Mouse (Mus musculus) macrophage (primary cell): ENCODE data around the gene Lmntd2. TPM values are rescaled to one million over a fixed set of nuclear protein-coding genes. Genes with fewer than 3 reads are reported as not detected.

Experiments
- H3K27ac ChIP-seq: fragments of 350-480 bp; formaldehyde crosslinking; 2 replicates; pipeline ENCODE4 v1.9.0; 2021
- H3K36me3 ChIP-seq: fragments of 350-480 bp; formaldehyde crosslinking; 2 replicates; pipeline ENCODE4 v1.9.0; 2021; ENCODE audit errors: inconsistent target
- H3K4me3 ChIP-seq: fragments of 350-480 bp; formaldehyde crosslinking; 2 replicates; pipeline ENCODE4 v1.9.0; 2021; ENCODE audit errors: inconsistent target
- H3K79me2 ChIP-seq: fragments of 350-480 bp; formaldehyde crosslinking; 2 replicates; pipeline ENCODE4 v1.9.0; 2021; ENCODE audit errors: inconsistent target
- WGBS: methylation state at CpG from one replicate; pipeline ENCODE4 v1.1.7; 2026; ENCODE audit warnings: inconsistent platforms; ENCODE audit not compliant: missing documents; 5-methylcytosine and 5-hydroxymethylcytosine counted together
- polyA plus RNA-seq: library from polyadenylated mRNA; stranded (reverse); fragments of 250-400 nt; gene quantifications from 3 replicates; pipeline ENCODE4 v1.2.4, GENCODE M21; 2018; ENCODE audit warnings: inconsistent platforms

Lmntd2 gene
- polyA plus RNA-seq, 1 experiment from 2014 or later, result not detected

DNA sequence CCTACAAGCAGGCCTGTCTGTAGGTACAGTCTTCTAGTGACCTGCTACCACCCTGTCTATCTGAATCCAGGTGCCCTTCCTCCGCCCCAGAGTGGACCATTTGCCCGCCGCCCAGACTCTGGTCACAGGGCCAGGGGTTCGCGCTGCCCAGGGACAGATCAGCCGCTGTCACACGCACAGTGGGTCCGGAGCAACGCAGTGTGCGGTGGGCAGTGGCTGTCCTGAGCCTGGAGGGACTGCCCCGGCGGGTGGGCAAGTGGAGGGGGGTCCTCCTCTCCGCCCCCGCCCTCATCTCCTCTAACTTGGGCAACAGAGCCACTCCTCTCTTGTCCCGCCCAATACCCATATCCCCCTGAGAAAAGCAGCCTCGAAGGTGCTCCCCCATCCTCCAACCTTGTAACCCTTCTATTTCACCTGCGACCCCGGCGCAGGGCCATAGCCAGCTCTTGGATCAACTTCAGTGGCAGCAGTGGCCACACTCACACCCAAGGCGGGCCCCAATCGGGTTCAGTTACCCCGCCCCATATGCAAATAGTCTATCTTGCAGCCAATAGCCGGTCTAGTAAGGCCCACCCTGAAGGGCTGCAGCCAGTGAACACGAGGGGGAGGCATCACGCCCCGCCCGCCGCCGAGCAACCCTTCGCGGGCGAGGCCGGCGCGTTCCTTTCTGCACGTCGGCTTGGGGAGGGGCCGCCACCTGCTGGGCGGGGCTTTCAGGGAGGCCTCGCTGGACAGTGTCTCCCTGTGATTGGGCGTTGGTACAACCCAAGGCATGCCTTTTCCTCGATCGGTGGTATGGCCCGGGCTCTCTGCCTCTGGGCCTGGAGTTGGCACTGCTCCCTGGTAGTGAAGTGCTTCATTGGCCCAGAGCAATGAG, 7.6 kb upstream of the Lmntd2 start:
- H3K4me3 ChIP-seq, result peak overlapping the region; percentile 46
- WGBS, result 30% methylated on average over 36 of the region's 44 CpGs
- no peaks in the 10 kb centered on the region for H3K36me3 ChIP-seq
- H3K79me2 ChIP-seq, result no peaks in the 10 kb centered on the region
- H3K27ac ChIP-seq, result peak overlapping the region; percentile 42

GRCm38 (mm10) chr7:141220377-141220776, 6.5 kb upstream of the Lmntd2 start:
- 100% methylated on average over 1 of the region's 1 CpGs for WGBS
- peak overlapping the region; percentile 42; the same call in 1 of the 2 replicates for H3K27ac ChIP-seq
- H3K79me2 ChIP-seq, result no peaks in the 10 kb centered on the region
- peak overlapping the region; percentile 46 for H3K4me3 ChIP-seq
- H3K36me3 ChIP-seq, result no peaks in the 10 kb centered on the region

- 80% methylated on average over 1 of the region's 1 CpGs for WGBS
- no peaks in the 10 kb centered on the region for H3K36me3 ChIP-seq
- peak overlapping the region; percentile 31 for H3K27ac ChIP-seq
- no peak overlapping the region for H3K4me3 ChIP-seq
- H3K79me2 ChIP-seq, result no peaks in the 10 kb centered on the region
Observed at GRCm38 (mm10) chr7:141219558-141220099, 5.7 kb upstream of the Lmntd2 start.

DNA sequence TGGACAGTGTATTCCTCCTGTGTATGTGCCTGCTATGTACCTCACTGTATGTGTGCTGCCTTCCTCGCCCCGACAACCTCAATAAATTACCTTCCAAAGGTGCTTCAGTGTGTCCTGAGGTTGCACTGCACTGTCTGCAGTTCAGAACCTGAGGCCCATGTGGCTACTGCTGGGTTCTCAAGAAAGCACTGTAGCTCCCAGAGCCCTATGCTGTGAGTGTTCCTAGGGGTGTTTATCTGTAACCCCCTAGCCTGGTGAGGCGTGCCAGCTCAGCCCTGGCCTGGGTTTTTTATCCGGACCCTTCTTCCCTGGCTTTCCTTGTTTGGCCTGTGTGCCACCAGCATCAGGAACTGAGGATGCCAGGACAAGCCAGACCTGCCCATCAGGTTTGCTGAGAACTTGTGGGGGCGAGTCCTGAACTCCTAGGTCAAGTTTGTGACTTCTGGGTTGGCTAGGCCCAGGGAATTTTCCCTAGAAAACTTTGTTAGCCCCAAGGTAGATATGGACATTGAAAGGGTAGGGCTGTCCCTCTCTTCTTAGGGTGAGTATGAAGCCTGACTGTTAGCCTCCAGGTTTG, 4.8 kb upstream of the Lmntd2 start:
- no peaks in the 10 kb centered on the region for H3K79me2 ChIP-seq
- no peak overlapping the region for H3K27ac ChIP-seq
- H3K4me3 ChIP-seq, result no peak overlapping the region
- WGBS, result 98% methylated on average over 5 of the region's 5 CpGs
- no peaks in the 10 kb centered on the region for H3K36me3 ChIP-seq

- H3K27ac ChIP-seq, result no peak overlapping the region
- H3K4me3 ChIP-seq, result no peak overlapping the region
- 97% methylated on average over 3 of the region's 3 CpGs for WGBS
Observed at GRCm38 (mm10) chr7:141218141-141218540, 4.3 kb upstream of the Lmntd2 start.

GRCm38 (mm10) chr7:141217343-141218013, 3.6 kb upstream of the Lmntd2 start:
- 99% methylated on average over 16 of the region's 17 CpGs for WGBS
- Histone ChIP-seq H3K36me3 (no peaks in the 10 kb centered on the region), H3K79me2 (no peaks in the 10 kb centered on the region), H3K27ac (no peak overlapping the region), H3K4me3 (no peak overlapping the region)

More at GRCm38 (mm10) chr7:141218141-141218540, 4.3 kb upstream of the Lmntd2 start:
- H3K79me2 ChIP-seq, result no peaks in the 10 kb centered on the region
- H3K36me3 ChIP-seq, result no peaks in the 10 kb centered on the region

- H3K36me3 ChIP-seq, result no peaks in the 10 kb centered on the region
- no peak overlapping the region for H3K4me3 ChIP-seq
- H3K79me2 ChIP-seq, result no peaks in the 10 kb centered on the region
- WGBS, result 92% methylated on average over 11 of the region's 11 CpGs
- no peak overlapping the region for H3K27ac ChIP-seq
Observed at GRCm38 (mm10) chr7:141216894-141217293, 3.0 kb upstream of the Lmntd2 start.

GRCm38 (mm10) chr7:141215880-141216733, 2.2 kb upstream of the Lmntd2 start:
- Histone ChIP-seq H3K36me3 (no peaks in the 10 kb centered on the region), H3K79me2 (no peaks in the 10 kb centered on the region), H3K27ac (no peak overlapping the region), H3K4me3 (peak overlapping the region; percentile 59)
- WGBS, result 2% methylated on average over 30 of the region's 42 CpGs

DNA sequence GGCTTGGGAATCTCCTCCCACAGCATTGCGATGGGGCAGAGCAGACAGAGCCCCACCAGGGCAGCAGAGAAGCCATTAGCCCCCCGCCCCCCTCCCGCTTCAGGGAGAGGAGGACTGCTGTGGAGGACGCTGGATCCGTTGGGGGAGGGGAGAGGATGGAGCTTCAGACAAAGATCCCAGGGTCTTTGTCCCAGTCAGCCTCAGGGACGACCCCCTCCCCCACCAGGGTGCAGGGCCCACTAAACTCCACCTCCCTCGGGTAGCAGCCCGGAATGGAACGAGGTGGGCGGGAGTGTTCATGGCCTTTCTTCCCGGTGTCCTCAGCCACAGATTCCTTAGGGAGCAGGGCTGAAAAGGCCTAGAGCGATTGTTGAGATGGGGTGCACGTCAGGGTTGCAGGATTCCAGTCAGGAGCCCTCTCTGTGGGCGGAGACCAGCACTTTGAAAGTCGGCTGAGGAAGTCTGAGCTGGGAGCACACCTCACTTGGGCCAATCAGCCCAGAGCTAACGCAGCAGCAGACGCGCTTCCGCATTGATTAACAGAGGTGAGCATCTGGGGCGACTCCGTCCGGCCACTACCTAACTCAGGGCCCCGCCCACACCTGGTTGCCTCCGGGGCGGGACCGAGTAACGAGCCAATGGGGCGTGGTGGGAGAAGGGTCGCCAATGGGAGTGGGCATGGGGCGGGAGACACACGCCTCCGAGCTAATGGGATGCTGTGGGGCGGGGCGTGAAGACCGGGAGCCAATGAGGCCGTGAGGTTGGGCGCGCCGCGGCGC, 1.4 kb upstream of the Lmntd2 start, which contains the start of gene Rassf7:
Rassf7 (plus strand) TSS at position 760 of the 779 bp plus-strand sequence.
- H3K79me2 ChIP-seq, result no peaks in the 10 kb centered on the region
- peak within 1 kb of the TSS; percentile 59 for H3K4me3 ChIP-seq
- H3K36me3 ChIP-seq, result no peaks in the 10 kb centered on the region
- H3K27ac ChIP-seq, result no peak within 1 kb of the TSS
- WGBS, result 11% methylated on average over 32 of the region's 41 CpGs

- H3K27ac ChIP-seq, result no peak overlapping the region
Observed at GRCm38 (mm10) chr7:141214310-141214709, 430 bp upstream of the Lmntd2 start.

DNA sequence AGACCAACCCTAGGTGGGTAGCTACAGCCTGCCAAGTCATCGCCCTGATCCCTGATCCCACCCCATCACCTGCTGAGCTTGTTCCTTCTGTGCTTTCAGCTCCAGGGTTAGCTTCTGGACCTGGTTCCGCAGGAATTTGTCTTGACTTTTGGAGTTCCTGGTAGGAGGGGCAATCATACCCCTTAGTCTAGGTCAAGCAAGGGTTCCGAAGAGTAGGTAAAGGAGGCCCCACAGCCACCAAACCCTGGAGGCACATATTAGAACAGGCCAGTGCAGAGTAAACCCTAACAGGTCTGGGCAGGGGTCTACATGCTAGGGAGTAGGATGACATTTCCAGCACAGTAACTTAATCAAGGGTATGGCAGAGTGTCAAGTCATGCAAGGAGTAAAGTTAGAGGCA, 747 bp downstream of the Lmntd2 start:
- no peaks in the 10 kb centered on the region for H3K79me2 ChIP-seq
- no peak overlapping the region for H3K27ac ChIP-seq
- 92% methylated on average over 3 of the region's 3 CpGs for WGBS
- H3K4me3 ChIP-seq, result no peak overlapping the region
- no peaks in the 10 kb centered on the region for H3K36me3 ChIP-seq

More at GRCm38 (mm10) chr7:141214310-141214709, 430 bp upstream of the Lmntd2 start:
- Histone ChIP-seq H3K79me2 (no peaks in the 10 kb centered on the region), H3K4me3 (no peak overlapping the region), H3K36me3 (no peaks in the 10 kb centered on the region)
- WGBS, result 93% methylated on average over 3 of the region's 3 CpGs

GRCm38 (mm10) chr7:141210606-141211131, 3.2 kb downstream of the Lmntd2 start:
- Histone ChIP-seq H3K27ac (no peak overlapping the region), H3K36me3 (no peaks in the 10 kb centered on the region), H3K4me3 (no peak overlapping the region), H3K79me2 (no peaks in the 10 kb centered on the region)
- 93% methylated on average over 14 of the region's 14 CpGs for WGBS

DNA sequence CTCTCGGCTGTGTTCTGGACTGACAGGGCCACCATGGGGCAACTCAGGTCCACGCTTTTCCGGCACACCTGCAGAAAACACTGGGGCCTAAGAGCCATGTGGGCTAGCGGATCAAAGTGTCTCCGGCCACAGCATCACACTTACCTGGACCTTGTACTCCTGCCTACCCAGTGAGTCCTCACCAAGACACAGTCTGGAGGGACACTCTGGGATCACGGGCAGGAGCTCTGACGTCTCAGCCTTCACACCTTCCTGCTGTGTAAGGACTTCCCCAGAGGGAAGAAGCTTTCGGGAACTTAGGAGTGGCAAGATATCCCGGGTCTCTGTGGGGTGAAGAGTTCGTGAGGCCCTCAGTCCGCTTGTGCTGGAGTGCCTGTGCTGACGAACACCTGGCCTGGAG, 3.7 kb downstream of the Lmntd2 start:
- Histone ChIP-seq H3K4me3 (no peak overlapping the region), H3K27ac (no peak overlapping the region), H3K36me3 (no peaks in the 10 kb centered on the region), H3K79me2 (no peaks in the 10 kb centered on the region)
- 88% methylated on average over 12 of the region's 12 CpGs for WGBS
